Mouse (Mus musculus) heart, adult 9 months (tissue): ENCODE data around the gene Fam78b.
A peak's percentile ranks its signal among the peaks of the same experiment; 100 is the strongest.

ENCODE experiments used
- DNase-seq, 2 experiments: peaks; one replicate each; pipeline ENCODE4 v3.0.0; 2022; ENCODE audit warnings: low spot score in 2 of 2

The Fam78b gene

GRCm38 (mm10) chr1:167093551-167093950, 92.3 kb downstream of the Fam78b start:
- no peak for DNase-seq

GRCm38 (mm10) chr1:167094589-167095148, 93.5 kb downstream of the Fam78b start:
- DNase-seq: no peak

GRCm38 (mm10) chr1:167098741-167099140, 97.5 kb downstream of the Fam78b start:
- no peak for DNase-seq

DNA sequence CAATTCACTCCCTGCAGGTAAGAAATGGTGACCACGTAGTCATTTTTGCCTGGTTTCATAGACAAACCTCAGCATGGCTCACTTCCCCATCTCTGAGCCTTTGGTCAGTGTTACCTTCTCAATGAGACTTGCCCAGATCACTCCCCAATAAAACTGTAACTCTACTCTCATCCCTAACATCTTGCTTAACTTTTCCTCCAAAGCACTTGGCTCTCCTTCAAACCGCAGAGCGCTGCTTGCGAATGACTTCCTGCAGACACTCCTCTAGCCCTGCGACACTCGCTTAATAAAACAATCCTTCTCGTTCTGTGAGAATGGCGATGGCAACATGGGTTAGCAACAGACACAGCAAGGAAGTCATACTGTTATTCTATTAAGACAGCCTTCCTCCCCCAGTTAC, 100.8 kb downstream of the Fam78b start:
- DNase-seq: no peak

- DNase-seq: no peak
These were observed 101.3 kb downstream of the Fam78b start for GRCm38 (mm10) chr1:167102566-167102965.

DNA sequence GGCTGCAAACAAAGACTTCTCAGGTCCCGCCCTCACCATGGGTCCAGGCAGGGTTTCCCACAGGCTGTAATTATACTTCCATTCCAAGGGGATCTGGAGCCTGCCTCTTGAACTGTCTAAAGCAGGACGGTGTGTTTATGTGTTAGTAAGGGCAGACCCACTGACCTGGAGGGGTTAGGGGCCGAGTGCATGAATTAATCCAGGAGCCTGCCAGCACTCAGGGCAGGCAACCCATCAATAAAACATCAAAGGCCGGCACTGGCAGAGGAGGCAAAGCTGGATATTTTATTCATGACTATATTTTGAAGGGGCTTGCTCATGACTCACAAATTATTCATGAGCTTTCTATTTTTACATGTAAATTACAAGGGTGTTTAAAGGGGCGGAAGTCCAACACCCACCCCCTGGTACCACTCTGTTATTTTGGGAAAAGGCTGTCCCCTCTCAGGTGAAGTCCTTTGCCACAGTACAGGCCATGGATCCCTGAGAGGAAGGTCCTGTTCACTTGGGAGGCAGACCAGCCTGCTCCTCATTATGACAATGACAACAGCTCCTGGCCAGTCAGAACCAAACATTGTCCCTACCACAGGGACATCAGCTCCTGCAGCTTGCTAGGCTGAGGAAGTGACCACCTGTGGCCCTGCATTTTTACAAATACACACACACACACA, 103.9 kb downstream of the Fam78b start:
- DNase-seq: no peak

GRCm38 (mm10) chr1:167105916-167106315, 104.7 kb downstream of the Fam78b start:
- no peak for DNase-seq

- DNase-seq: no peak
These were observed 107.8 kb downstream of the Fam78b start for GRCm38 (mm10) chr1:167108973-167109509.

DNA sequence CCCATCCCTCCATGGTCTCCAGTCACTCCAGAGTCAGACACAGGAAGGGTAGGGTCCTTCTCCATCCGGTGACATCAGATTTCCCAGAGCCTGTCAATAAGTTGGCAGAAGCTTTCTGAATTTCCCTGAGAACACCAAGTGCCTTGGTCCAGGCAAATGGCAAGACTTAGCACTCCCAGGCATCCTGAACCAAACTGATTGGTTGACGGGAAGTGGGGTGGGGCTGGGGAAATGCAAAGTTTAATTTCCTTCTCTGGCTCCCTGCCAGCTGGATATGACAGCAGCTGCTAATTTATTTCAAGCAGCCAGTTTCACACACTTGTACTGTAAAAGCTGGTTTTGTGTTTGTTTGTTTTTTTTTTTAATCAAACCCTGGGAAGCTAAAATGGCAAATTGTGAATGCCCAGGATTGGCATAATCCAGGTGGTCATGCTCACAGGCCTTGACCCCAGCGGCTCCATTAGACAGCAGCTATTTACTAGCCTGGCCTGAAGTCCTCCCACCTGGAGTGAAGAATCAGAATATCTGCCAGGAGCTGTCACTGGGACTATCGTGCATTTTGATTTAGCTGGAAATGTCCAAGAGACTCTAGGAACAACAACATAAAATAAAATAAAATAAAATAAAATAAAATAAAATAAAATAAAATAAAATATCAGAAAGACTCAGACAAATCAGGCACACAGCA, 113.3 kb downstream of the Fam78b start:
- DNase-seq: peak in 1 of 2 experiments; percentile 8

- DNase-seq: no peak
These were observed 113.9 kb downstream of the Fam78b start for GRCm38 (mm10) chr1:167115121-167115520.

DNA sequence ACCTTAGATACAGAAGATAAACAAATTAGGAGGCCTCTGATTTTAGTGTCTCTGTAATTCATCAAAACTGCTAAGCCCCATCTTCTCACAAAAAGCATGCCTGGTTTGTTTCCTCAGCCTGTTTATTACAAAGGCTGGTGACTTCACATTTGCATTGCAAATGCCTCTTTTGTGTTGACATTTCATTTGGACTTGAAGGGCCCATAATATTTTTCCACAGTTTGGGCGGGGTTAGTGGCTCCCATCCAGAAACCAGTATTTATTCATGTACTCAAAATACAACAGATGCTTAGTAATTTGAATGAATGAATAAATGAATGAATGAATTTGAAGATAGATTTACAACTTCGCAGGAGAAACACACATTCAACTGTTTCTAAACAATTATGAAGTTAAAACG, 115.5 kb downstream of the Fam78b start:
- DNase-seq: no peak

GRCm38 (mm10) chr1:167118971-167119370, 117.8 kb downstream of the Fam78b start:
- no peak for DNase-seq

DNA sequence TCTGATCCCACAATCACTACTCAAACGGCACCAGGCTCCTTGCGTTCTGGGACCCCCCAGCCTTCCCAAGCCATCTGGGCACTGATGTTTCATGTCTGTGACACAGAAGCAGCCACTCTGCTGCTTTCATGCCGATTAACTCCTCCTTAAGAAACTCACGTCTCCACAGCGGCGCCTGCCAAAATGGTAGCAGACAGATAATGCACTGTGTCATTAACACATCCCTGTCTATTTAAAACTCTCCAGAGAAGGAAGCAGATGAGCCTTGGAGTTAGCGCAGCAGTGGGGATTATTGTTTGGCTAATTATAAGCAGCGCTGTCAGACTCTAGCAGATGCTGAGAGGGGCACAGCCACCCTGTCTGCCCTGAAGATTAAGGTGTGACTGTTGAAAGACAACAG, 118.2 kb downstream of the Fam78b start:
- no peak for DNase-seq

- no peak for DNase-seq
These were observed 121.2 kb downstream of the Fam78b start for GRCm38 (mm10) chr1:167122436-167122835.

GRCm38 (mm10) chr1:167123551-167123950, 122.3 kb downstream of the Fam78b start:
- no peak for DNase-seq

- no peak for DNase-seq
These were observed 124.7 kb downstream of the Fam78b start for GRCm38 (mm10) chr1:167125870-167126269.

GRCm38 (mm10) chr1:167126292-167126691, 125.1 kb downstream of the Fam78b start:
- no peak for DNase-seq

DNA sequence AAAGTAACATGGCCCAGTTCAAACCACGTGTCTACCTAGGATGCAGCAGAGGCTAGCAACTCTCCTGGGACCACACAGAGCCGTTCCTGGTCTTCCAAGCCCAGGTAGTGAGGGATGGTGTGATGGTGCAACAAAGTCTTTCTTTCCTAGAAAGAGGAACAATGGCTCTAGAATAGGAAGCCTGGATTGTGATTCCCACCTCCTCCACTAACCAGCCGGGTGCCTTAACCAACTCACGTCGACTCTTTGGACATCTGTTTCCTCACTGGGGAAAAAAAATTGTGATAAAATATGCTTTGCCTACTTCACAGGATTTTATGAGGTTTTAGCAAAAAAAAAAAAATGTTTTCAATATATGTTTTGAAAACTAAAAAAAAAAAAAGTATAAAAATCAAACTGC, 134.5 kb downstream of the Fam78b start:
- DNase-seq: no peak
